Mouse (Mus musculus) myocyte (in vitro differentiated cells): ENCODE results near the gene Dyrk3.

Source experiments
- CEBPB ChIP-seq: IDR thresholded peaks from 2 replicates; pipeline ENCODE4 v1.6.1; 2011; ENCODE audit warnings: mild to moderate bottlenecking, moderate library complexity; ENCODE audit not compliant: poor library complexity, insufficient read depth, severe bottlenecking
- POLR2A ChIP-seq: IDR thresholded peaks from one replicate; pipeline ENCODE4 v1.6.1; 2011; ENCODE audit warnings: low read depth, mild to moderate bottlenecking, control low read depth, moderate library complexity; ENCODE audit not compliant: insufficient read length
- POLR2AphosphoS2 ChIP-seq: IDR thresholded peaks from one replicate; pipeline ENCODE4 v1.6.1; 2011; ENCODE audit warnings: low read depth, control low read depth; ENCODE audit not compliant: insufficient read length
- TCF12 ChIP-seq: IDR thresholded peaks from one replicate; pipeline ENCODE4 v1.6.1; 2011; ENCODE audit warnings: mild to moderate bottlenecking, control low read depth; ENCODE audit not compliant: poor library complexity, insufficient read depth, severe bottlenecking
- USF1 ChIP-seq: IDR thresholded peaks from one replicate; pipeline ENCODE4 v1.6.1; 2011; ENCODE audit warnings: low read depth, mild to moderate bottlenecking, control low read depth, moderate library complexity

GRCm38 (mm10) chr1:131119026-131119425, 19.1 kb downstream of the Dyrk3 start:
- TF ChIP-seq POLR2A, result no peak
- no peak for TF ChIP-seq POLR2AphosphoS2
- TF ChIP-seq USF1, result no peak
- TF ChIP-seq TCF12, result no peak
- TF ChIP-seq CEBPB, result no peak
